Mouse (Mus musculus) right cerebral cortex, adult 2 months (tissue): ENCODE data around the gene Syt8.

Experiments used
- DNase-seq, 2 experiments: peaks; one replicate each; pipeline ENCODE4 v3.0.0; 2021 to 2022; ENCODE audit warnings: low spot score in 2 of 2

Syt8 gene

DNA sequence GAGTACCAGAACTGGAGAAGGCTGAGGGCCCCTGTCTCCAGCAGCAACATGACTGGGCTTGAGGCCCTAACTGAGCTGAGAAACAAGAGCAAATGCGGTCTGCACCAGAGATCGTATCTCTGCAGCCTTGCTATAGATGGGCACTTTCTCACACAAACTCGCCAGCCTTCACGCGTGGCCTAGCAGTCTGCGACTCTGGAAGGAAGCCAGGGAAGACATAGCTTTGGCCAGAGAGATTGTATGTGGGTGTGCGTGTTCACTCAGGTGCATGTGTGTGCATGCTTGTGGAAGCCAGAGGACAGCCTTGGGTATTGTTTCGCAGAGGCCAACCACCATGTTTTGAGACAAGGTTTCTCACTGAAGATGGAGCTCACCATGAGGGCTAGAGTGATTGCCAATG is 26.0 kb upstream of the Syt8 start:
- DNase-seq = no peak

GRCm38 (mm10) chr7:142409603-142410002 is 25.0 kb upstream of the Syt8 start:
- DNase-seq = no peak

DNA sequence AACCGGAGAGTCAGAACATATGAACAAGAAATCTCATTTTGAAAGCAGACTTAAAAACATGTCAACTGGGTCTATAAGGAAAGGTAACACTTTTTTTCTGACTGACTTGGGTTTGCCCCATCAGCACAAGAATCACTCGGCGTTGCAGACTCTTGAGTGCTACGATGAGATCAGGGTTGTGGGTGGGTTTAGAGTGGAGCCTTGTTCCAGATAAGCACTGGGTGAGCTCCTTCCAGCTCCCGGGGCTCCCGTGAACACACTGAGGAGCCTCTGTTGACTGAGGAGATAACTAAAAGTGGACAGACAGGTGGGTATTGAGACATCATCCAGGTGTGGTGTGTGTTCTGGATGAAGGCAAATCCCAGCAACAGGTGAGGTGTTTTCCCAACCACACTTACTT is 21.4 kb upstream of the Syt8 start:
- DNase-seq = no peak

DNA sequence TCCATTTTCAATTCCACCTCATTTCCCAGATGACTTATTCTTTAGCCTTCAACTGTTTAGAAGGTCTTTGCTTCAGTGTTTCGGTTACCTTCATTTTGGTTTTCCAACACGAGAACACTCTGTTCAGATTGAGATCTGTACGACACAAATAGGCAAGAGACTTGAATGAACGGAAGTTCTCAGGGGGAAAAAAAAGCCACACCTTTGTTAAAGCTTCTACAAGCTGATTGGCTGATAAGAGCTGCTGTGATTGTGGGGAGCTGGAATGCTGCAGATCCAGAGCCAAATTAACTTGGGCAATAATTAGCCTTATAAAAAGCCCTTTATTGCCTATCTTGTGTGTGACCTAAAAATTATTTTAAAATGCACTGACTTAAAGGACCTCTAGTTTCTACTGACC is 19.3 kb upstream of the Syt8 start:
- DNase-seq = no peak

DNA sequence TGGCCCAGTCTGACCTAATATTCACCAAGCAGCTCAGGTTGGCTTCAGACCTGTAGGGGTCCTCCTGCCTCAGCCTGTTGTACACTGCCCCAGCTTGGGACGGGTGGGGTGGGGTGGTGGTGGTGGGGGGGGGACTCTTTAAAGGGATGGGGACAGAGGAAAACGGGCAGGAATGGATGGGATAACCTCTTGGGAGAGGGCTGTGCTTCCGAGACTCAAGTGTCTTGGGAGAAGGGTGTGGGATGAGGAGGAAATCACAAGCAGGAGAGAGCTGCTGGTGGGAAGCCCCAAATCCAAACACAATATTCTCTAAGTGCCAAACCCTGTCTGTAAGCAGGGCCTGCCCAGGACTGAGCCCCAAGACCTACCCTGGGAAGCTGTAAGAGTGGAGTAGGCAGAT is 18.4 kb upstream of the Syt8 start:
- no peak for DNase-seq

DNA sequence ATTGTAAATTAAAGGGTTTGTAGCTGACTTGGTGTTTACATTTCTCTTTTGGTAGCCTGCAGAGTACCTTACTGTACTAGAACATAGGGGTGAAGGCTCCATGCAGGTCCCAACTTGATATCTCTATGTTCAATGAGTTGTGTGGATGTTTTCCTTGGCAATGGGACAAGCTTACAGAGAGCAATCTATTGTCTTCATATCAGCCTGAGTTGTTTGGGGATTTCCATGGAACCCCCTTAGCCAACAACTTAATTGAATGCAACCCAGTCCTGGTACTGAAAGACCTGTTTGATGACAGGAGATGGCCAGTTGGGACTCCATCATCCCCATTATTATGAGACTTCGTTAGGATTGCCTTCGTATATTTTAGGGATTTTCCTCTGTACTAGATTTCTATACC is 16.6 kb upstream of the Syt8 start:
- DNase-seq = no peak

- DNase-seq = no peak
Observed at GRCm38 (mm10) chr7:142418679-142419078, 16.0 kb upstream of the Syt8 start.

- DNase-seq = no peak
Observed at GRCm38 (mm10) chr7:142419887-142420286, 14.8 kb upstream of the Syt8 start.

- no peak for DNase-seq
Observed at GRCm38 (mm10) chr7:142421826-142422225, 12.8 kb upstream of the Syt8 start.

DNA sequence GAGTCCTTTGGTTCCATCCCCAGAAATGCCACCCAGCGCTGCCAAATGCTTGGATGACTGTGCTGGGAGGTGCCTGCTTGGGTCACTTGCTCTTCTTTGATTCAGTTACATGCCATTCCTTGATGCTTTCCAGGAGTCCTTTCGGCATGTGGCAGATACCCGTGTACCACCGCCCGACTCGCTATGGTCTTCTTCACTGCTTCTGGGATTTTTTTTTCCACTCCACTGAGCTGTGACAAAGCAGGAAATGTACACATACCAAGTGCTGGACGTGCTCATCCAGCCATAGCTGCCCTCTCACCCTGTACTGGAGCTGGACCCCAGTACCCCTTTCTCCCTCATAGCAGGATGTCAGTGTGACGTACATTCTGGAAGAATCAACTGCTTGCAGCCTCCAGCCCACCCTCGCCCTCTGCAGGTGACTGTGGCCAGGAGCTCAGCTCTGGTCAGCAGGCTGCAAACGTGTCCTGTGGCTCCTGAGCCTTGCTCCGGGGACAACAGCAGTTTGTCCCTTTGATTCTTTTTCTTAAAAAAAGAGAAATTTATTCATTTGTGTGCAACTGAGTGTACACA is 8.9 kb upstream of the Syt8 start:
- DNase-seq = no peak

DNA sequence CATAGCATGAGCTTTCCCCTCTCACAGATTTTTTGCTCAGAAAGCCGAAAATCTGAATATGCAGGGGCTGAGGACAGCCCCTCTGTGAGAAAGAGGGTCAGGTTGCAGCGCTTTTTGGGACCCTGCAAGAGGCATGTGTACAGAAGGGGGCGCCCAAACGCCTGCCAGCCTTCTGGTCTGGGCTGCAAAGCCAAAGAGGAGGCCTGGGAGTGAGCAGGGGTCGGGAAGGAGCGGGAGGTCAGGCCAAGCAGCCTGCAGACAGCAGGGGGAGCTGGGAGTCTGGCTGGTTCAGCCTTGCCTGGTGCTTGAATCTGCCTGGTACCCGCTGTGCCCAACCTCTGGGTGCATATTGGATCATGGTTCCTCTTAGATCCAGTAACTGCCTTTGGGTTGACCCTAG is 6.4 kb upstream of the Syt8 start:
- no peak for DNase-seq

GRCm38 (mm10) chr7:142430160-142430678 is 4.4 kb upstream of the Syt8 start:
- DNase-seq = peak; percentile 24 to 31

GRCm38 (mm10) chr7:142431106-142431505 is 3.5 kb upstream of the Syt8 start:
- no peak for DNase-seq

GRCm38 (mm10) chr7:142433623-142434022 is 1.0 kb upstream of the Syt8 start:
- no peak for DNase-seq

- DNase-seq = peak; percentile 77 to 78
Observed at GRCm38 (mm10) chr7:142435524-142435923, 874 bp downstream of the Syt8 start.

DNA sequence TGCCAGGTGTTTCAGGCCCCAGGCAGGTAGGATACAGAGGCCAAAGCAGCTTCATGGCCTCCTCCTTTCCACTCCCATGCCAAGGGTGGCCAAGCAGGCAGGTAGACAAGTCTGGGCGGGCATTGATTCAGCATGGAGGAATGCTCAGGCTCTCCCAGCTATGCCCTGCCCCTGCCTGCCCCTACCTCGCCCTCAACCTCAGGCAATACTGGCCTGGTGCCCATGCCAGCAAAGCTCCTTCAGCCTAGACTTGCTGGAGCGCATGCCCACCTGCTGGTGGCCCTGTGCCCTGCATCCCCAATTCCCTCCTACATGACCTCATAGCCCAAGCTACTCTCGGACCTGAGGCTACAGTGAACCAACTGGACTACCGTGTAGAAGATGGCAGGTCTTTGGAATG is 2.7 kb downstream of the Syt8 start:
- DNase-seq = no peak

- DNase-seq = no peak
Observed at GRCm38 (mm10) chr7:142439966-142440365, 5.3 kb downstream of the Syt8 start.

DNA sequence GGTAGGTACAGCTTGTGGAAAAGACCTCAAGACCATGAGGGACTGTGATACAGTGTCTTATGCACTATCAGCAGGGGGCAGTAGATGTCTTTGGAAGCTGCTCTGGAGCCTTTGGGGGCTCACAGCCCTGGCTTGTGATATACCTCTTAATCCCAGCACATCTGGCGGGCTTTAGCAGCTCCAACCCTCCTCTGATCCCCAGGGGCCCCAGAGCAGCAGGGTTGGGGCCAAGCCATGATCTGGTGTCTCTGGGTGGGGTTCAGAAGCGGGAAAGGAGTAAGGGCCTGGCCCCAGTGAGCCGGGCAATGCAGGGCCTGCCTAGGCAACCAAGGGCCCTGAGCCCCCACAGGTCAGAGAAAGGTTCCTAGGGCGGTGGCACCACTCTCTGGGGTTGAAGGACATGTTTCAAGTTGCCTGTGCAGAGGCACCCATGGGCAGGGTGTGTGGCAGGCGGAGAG is 6.0 kb downstream of the Syt8 start:
- DNase-seq = peak; percentile 37 to 45

DNA sequence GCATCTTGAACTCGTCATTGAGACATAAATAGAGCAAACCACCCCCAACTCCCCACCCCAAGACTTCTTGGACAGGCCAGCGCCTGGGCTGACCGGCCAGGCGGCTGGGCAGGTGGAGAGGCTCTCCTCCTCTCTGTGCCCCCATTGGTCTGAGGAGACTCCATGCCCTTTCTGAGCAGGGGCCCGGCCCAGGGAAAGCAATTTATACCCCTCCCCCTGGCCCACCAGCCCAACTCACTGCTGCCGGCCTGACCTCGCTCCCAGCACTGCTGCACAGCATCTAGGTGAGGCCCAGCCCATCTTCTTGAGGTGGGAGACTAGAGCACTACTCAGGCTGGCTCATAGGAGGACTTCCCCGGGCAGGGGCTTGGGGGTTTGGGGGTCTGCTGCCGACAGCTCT is 6.9 kb downstream of the Syt8 start, which contains the start of gene Tnni2:
Gene Tnni2, plus strand, starts transcription at position 224 of the 400 bp plus-strand sequence.
- DNase-seq = no peak

DNA sequence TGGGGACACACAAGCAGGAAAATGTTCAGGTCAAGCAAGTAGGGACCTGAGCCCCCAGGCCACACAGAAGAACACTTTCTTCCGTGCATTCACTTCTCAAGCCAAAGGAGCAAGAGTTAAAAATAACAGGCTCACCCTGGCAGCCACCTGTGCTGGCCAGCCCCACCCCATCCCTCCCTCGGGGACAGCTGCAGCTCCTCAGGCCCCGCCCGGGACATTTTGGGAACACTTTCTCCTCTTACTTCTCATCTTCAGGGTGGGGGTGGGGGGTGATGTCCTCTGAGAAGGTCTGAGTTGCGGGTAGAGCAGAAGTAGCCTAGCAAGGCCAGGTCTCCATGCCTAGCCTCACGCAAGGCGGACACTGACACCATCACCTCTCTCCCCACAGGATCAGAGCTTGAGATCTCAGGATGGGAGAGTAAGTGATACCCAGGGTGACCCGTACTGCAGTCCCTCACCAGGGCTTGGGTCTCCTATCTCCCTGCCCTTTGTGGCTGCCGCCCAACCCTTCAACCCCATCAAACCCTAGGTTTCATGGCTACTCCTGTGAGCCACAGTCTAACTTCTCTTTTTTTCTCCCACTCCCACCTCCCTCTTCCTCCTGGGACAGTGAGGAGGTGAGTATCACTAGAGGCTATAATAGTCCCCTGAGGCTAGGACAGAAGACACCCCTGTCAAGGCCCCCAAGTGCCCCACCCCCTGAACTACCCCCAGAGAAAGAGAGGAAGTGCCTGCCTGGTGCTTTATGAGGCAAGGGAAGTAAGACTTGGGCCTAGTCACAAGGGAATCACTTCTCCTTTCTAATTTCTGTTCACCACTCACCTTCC is 7.6 kb downstream of the Syt8 start:
- DNase-seq = no peak

GRCm38 (mm10) chr7:142442908-142443420 is 8.3 kb downstream of the Syt8 start:
- DNase-seq = no peak

- no peak for DNase-seq
Observed at GRCm38 (mm10) chr7:142443474-142443873, 8.8 kb downstream of the Syt8 start.

- no peak for DNase-seq
Observed at GRCm38 (mm10) chr7:142444171-142444570, 9.5 kb downstream of the Syt8 start.
